Mouse (Mus musculus) CD4-positive, CD25-positive, alpha-beta regulatory T cell, adult 4 months (primary cell): ENCODE measurements around the gene Spock1. TPM values are rescaled to one million over a fixed set of nuclear protein-coding genes. Genes with fewer than 3 reads are reported as not detected.

ENCODE experiments used
- ATAC-seq: one replicate; pipeline ENCODE4 v1.8.0; 2017
- polyA plus RNA-seq, 2 experiments: library from polyadenylated mRNA; unstranded; fragments of 100-300 nt; shearing (Covaris generic); gene quantifications; one replicate each; pipeline ENCODE4 v1.2.1; 2017

The Spock1 gene
- not detected for polyA plus RNA-seq

GRCm38 (mm10) chr13:57908266-57908582 lies at the start of gene Spock1:
TSS of gene Spock1 (minus strand) at chr13:57908332.
- ATAC-seq = no peak

- no peak for ATAC-seq
These were observed 42.0 kb upstream of the Spock1 start for GRCm38 (mm10) chr13:57950091-57950490.

GRCm38 (mm10) chr13:57949513-57949912 lies 41.4 kb upstream of the Spock1 start:
- ATAC-seq = no peak

GRCm38 (mm10) chr13:57945197-57945596 lies 37.1 kb upstream of the Spock1 start:
- no peak for ATAC-seq

- ATAC-seq = no peak
These were observed 36.3 kb upstream of the Spock1 start for GRCm38 (mm10) chr13:57944434-57944833.

GRCm38 (mm10) chr13:57943900-57944299 lies 35.8 kb upstream of the Spock1 start:
- ATAC-seq = no peak

GRCm38 (mm10) chr13:57937463-57938229 lies 29.5 kb upstream of the Spock1 start:
- no peak for ATAC-seq

GRCm38 (mm10) chr13:57931998-57932397 lies 23.9 kb upstream of the Spock1 start:
- no peak for ATAC-seq

- ATAC-seq = no peak
These were observed 23.2 kb upstream of the Spock1 start for GRCm38 (mm10) chr13:57931376-57931775.

- ATAC-seq = no peak
These were observed 22.6 kb upstream of the Spock1 start for GRCm38 (mm10) chr13:57930720-57931119.

GRCm38 (mm10) chr13:57930283-57930682 lies 22.2 kb upstream of the Spock1 start:
- ATAC-seq = no peak

- ATAC-seq = no peak
These were observed 11.8 kb upstream of the Spock1 start for GRCm38 (mm10) chr13:57919947-57920346.

GRCm38 (mm10) chr13:57911171-57911570 lies 3.0 kb upstream of the Spock1 start:
- no peak for ATAC-seq

GRCm38 (mm10) chr13:57907428-57908265 lies 485 bp downstream of the Spock1 start:
- no peak for ATAC-seq

GRCm38 (mm10) chr13:57894597-57894996 lies 13.5 kb downstream of the Spock1 start:
- ATAC-seq = no peak

- no peak for ATAC-seq
These were observed 18.4 kb downstream of the Spock1 start for GRCm38 (mm10) chr13:57889708-57890107.

GRCm38 (mm10) chr13:57889050-57889449 lies 19.1 kb downstream of the Spock1 start:
- ATAC-seq = no peak

- no peak for ATAC-seq
These were observed 28.3 kb downstream of the Spock1 start for GRCm38 (mm10) chr13:57879817-57880216.

GRCm38 (mm10) chr13:57878797-57879196 lies 29.3 kb downstream of the Spock1 start:
- ATAC-seq = no peak

GRCm38 (mm10) chr13:57877782-57878181 lies 30.4 kb downstream of the Spock1 start:
- ATAC-seq = no peak

- ATAC-seq = no peak
These were observed 31.2 kb downstream of the Spock1 start for GRCm38 (mm10) chr13:57876966-57877365.

GRCm38 (mm10) chr13:57870058-57870457 lies 38.1 kb downstream of the Spock1 start:
- no peak for ATAC-seq

- no peak for ATAC-seq
These were observed 40.5 kb downstream of the Spock1 start for GRCm38 (mm10) chr13:57867586-57867985.

GRCm38 (mm10) chr13:57865029-57865428 lies 43.1 kb downstream of the Spock1 start:
- ATAC-seq = no peak
